Mouse (Mus musculus): ENCODE data around the gene Dock2. TPM values are rescaled to one million over a fixed set of nuclear protein-coding genes. Genes with fewer than 3 reads are reported as not detected.

The Dock2 gene
- polyA plus RNA-seq, 1 experiment from 2014 or later, result 0.72 TPM

- Histone ChIP-seq H3K4me3 (ENCODE audit: low read depth, low read length) (no peak overlapping the region), H3K9me3 (replicated peaks; ENCODE audit: control insufficient read depth, low read length, poor library complexity, severe bottlenecking) (no peaks in the 10 kb centered on the region), H3K27ac (ENCODE audit: low read length) (no peak overlapping the region), H3K4me2 (ENCODE audit: low read length) (no peak overlapping the region), H3K36me3 (ENCODE audit: control insufficient read depth, insufficient read depth, low read length) (no peaks in the 10 kb centered on the region), H3K27me3 (ENCODE audit: control insufficient read depth, insufficient read depth, low read depth, low read length) (no peaks in the 10 kb centered on the region), H3K9ac (ENCODE audit: low read depth, low read length) (no peak overlapping the region), H3K4me1 (ENCODE audit: control insufficient read depth, insufficient read depth, low read length) (no peaks in the 10 kb centered on the region)
- 35% methylated on average over 4 of the region's 4 CpGs for WGBS
- no peak for ATAC-seq
Observed at GRCm38 (mm10) chr11:34796097-34796496, 12.4 kb upstream of the Dock2 start.

DNA sequence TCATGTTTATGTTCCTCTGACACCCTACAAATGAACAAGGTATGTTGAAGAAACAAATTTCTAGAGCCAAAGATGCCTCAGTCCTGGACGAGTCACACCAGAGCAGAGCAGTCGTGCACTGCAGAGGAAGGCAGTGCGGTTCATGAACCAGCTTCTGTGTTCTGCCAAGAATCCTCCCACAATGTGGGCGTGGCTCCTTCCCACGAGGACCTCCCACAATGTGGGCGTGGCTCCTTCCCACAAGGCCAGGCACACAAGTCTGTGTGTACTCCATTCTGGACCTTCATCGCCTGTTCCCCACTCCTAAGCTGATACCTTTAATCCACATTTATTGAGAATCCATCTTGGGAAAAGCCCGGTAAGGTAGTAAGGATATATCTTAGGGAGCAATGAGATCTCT is 8.2 kb upstream of the Dock2 start:
- H3K9me3 ChIP-seq (replicated peaks; ENCODE audit: control insufficient read depth, low read length, poor library complexity, severe bottlenecking), result no peaks in the 10 kb centered on the region
- no peak for ATAC-seq
- WGBS, result 71% methylated on average over 8 of the region's 8 CpGs
- H3K4me2 ChIP-seq (ENCODE audit: low read length), result no peak overlapping the region
- H3K4me3 ChIP-seq (ENCODE audit: low read depth, low read length), result no peak overlapping the region
- no peaks in the 10 kb centered on the region for H3K27me3 ChIP-seq (ENCODE audit: control insufficient read depth, insufficient read depth, low read depth, low read length)
- H3K4me1 ChIP-seq (ENCODE audit: control insufficient read depth, insufficient read depth, low read length), result no peaks in the 10 kb centered on the region
- H3K9ac ChIP-seq (ENCODE audit: low read depth, low read length), result no peak overlapping the region
- H3K27ac ChIP-seq (ENCODE audit: low read length), result no peak overlapping the region
- no peaks in the 10 kb centered on the region for H3K36me3 ChIP-seq (ENCODE audit: control insufficient read depth, insufficient read depth, low read length)

GRCm38 (mm10) chr11:34784864-34785263 is 1.2 kb upstream of the Dock2 start:
- Histone ChIP-seq H3K4me2 (ENCODE audit: low read length) (no peak overlapping the region), H3K4me3 (ENCODE audit: low read depth, low read length) (no peak overlapping the region), H3K36me3 (ENCODE audit: control insufficient read depth, insufficient read depth, low read length) (no peaks in the 10 kb centered on the region), H3K9ac (ENCODE audit: low read depth, low read length) (no peak overlapping the region), H3K4me1 (ENCODE audit: control insufficient read depth, insufficient read depth, low read length) (no peaks in the 10 kb centered on the region), H3K27me3 (ENCODE audit: control insufficient read depth, insufficient read depth, low read depth, low read length) (no peaks in the 10 kb centered on the region), H3K9me3 (replicated peaks; ENCODE audit: control insufficient read depth, low read length, poor library complexity, severe bottlenecking) (no peaks in the 10 kb centered on the region), H3K27ac (ENCODE audit: low read length) (no peak overlapping the region)
- no peak for ATAC-seq

DNA sequence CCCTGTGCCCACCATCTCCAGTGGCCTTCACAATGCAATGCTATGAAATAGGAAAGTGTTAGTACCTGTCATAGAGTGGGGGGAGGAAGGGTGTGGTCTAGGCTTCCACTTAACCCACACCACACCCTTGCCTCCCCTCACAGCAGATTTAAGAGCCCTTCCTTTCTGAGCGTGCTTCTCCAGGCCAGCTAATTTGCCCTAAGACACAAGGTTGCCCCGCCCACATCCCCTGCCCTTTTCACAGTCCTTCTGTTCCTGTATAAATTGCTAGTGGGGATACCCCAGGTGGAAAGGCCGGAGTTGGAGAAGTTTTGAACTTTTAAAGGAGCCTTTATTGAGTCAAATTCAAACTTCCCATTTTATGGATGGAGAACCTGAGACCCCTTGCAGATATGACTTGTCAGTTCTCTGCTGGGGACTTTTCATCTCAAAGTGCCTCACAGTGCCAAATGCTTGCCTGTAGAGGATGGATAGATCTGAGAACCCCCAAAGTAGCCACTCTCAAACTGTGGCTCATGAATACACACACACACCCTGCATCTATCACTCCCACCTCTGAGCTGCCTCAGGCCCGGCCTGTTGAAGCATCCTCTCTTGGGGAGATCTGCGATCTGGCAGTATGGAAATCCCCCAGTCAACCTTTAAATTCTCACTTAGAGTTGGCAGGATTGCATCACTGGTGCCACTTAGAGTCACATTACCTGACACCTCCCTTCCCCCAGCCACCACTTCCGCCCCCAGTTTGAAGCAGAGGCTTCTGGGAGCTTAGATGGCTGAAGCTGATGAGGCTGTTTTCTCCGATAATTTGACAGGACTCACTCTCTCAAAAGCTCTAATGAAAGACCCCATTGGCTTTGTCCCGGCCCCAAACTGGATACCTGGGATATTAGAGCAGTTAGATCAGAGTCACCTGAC is 919 bp downstream of the Dock2 start:
- Histone ChIP-seq H3K4me3 (ENCODE audit: low read depth, low read length) (no peak overlapping the region), H3K4me1 (ENCODE audit: control insufficient read depth, insufficient read depth, low read length) (no peaks in the 10 kb centered on the region), H3K9ac (ENCODE audit: low read depth, low read length) (no peak overlapping the region), H3K4me2 (ENCODE audit: low read length) (no peak overlapping the region), H3K27me3 (ENCODE audit: control insufficient read depth, insufficient read depth, low read depth, low read length) (no peaks in the 10 kb centered on the region), H3K27ac (ENCODE audit: low read length) (no peak overlapping the region), H3K9me3 (replicated peaks; ENCODE audit: control insufficient read depth, low read length, poor library complexity, severe bottlenecking) (no peaks in the 10 kb centered on the region), H3K36me3 (ENCODE audit: control insufficient read depth, insufficient read depth, low read length) (no peaks in the 10 kb centered on the region)
- WGBS, result 81% methylated on average over 8 of the region's 8 CpGs
- ATAC-seq, result no peak

GRCm38 (mm10) chr11:34780786-34781185 is 2.9 kb downstream of the Dock2 start:
- ATAC-seq, result no peak

DNA sequence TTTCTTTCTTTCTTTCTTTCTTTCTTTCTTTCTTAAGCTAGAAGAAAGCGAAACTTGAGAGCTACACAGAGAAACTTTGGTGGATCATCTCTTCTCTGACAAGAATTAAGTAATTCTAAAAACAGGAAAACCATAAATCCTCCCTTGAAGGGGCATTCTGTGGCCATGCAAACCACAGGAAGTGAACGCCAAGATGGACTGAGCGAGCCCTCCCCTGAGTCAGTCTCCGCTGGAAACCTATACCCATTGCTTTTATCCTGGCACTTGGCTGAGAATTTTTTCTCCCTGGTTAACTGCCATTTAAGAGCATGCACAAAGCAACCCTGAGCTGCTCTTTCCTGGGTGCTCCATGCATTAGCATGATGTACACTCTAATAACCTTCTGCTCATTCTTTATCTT is 3.7 kb downstream of the Dock2 start:
- Histone ChIP-seq H3K4me2 (ENCODE audit: low read length) (no peak overlapping the region), H3K9me3 (replicated peaks; ENCODE audit: control insufficient read depth, low read length, poor library complexity, severe bottlenecking) (no peaks in the 10 kb centered on the region), H3K9ac (ENCODE audit: low read depth, low read length) (no peak overlapping the region), H3K27ac (ENCODE audit: low read length) (no peak overlapping the region), H3K27me3 (ENCODE audit: control insufficient read depth, insufficient read depth, low read depth, low read length) (no peaks in the 10 kb centered on the region), H3K4me1 (ENCODE audit: control insufficient read depth, insufficient read depth, low read length) (no peaks in the 10 kb centered on the region), H3K36me3 (ENCODE audit: control insufficient read depth, insufficient read depth, low read length) (no peaks in the 10 kb centered on the region), H3K4me3 (ENCODE audit: low read depth, low read length) (no peak overlapping the region)
- ATAC-seq, result no peak
- WGBS, result 89% methylated on average over 4 of the region's 4 CpGs

More at GRCm38 (mm10) chr11:34780786-34781185, 2.9 kb downstream of the Dock2 start:
- Histone ChIP-seq H3K4me3 (ENCODE audit: low read depth, low read length) (no peak overlapping the region), H3K27ac (ENCODE audit: low read length) (no peak overlapping the region), H3K4me1 (ENCODE audit: control insufficient read depth, insufficient read depth, low read length) (no peaks in the 10 kb centered on the region), H3K36me3 (ENCODE audit: control insufficient read depth, insufficient read depth, low read length) (no peaks in the 10 kb centered on the region), H3K9me3 (replicated peaks; ENCODE audit: control insufficient read depth, low read length, poor library complexity, severe bottlenecking) (no peaks in the 10 kb centered on the region), H3K9ac (ENCODE audit: low read depth, low read length) (no peak overlapping the region), H3K27me3 (ENCODE audit: control insufficient read depth, insufficient read depth, low read depth, low read length) (no peaks in the 10 kb centered on the region), H3K4me2 (ENCODE audit: low read length) (no peak overlapping the region)
- WGBS, result 82% methylated on average over 2 of the region's 2 CpGs

DNA sequence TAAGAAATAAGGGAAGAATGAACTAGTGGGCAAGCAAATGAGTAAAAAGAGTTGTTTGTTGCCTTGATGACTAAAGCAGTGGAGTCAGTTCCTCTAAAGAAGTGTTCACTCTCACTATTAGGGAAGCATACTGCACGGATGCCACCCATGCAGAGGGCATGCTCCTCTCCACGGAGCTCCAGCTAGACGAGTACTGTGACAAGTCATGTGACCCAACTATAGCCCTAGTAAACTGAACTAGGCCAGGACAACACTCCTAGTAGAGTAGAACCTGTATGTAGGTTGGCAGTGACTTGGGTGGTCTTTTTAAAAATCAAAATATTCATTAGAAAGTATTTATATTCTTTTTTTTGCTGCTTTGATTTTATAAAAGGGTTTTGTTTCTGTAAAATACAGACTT is 5.3 kb downstream of the Dock2 start:
- Histone ChIP-seq H3K9me3 (replicated peaks; ENCODE audit: control insufficient read depth, low read length, poor library complexity, severe bottlenecking) (no peaks in the 10 kb centered on the region), H3K27me3 (ENCODE audit: control insufficient read depth, insufficient read depth, low read depth, low read length) (no peaks in the 10 kb centered on the region), H3K4me1 (ENCODE audit: control insufficient read depth, insufficient read depth, low read length) (no peaks in the 10 kb centered on the region), H3K9ac (ENCODE audit: low read depth, low read length) (no peak overlapping the region), H3K27ac (ENCODE audit: low read length) (no peak overlapping the region), H3K4me2 (ENCODE audit: low read length) (no peak overlapping the region), H3K36me3 (ENCODE audit: control insufficient read depth, insufficient read depth, low read length) (no peaks in the 10 kb centered on the region), H3K4me3 (ENCODE audit: low read depth, low read length) (no peak overlapping the region)
- 87% methylated on average over 3 of the region's 3 CpGs for WGBS
- no peak for ATAC-seq

DNA sequence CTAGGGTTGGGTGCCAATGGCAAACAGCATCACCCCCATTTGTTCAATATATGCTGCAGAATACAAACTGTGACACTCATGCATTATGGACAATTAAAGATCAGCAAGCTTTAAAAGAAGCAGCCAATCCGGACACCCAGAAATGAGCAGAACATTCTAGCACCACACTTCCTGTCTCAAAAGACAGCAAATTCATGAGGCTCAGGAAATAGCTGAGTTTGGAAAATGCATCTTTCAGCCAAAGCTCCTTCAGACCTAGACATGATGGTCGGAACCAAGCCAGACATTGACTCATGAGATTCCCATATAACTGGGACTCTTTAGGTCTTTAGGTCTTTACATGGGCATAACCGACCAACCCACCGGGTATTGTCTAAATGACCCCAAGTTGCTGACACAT is 6.2 kb downstream of the Dock2 start:
- WGBS, result 86% methylated on average over 4 of the region's 4 CpGs
- Histone ChIP-seq H3K9me3 (replicated peaks; ENCODE audit: control insufficient read depth, low read length, poor library complexity, severe bottlenecking) (no peaks in the 10 kb centered on the region), H3K4me1 (ENCODE audit: control insufficient read depth, insufficient read depth, low read length) (no peaks in the 10 kb centered on the region), H3K36me3 (ENCODE audit: control insufficient read depth, insufficient read depth, low read length) (no peaks in the 10 kb centered on the region), H3K27me3 (ENCODE audit: control insufficient read depth, insufficient read depth, low read depth, low read length) (no peaks in the 10 kb centered on the region), H3K27ac (ENCODE audit: low read length) (no peak overlapping the region), H3K4me2 (ENCODE audit: low read length) (no peak overlapping the region), H3K4me3 (ENCODE audit: low read depth, low read length) (no peak overlapping the region), H3K9ac (ENCODE audit: low read depth, low read length) (no peak overlapping the region)
- ATAC-seq, result no peak

DNA sequence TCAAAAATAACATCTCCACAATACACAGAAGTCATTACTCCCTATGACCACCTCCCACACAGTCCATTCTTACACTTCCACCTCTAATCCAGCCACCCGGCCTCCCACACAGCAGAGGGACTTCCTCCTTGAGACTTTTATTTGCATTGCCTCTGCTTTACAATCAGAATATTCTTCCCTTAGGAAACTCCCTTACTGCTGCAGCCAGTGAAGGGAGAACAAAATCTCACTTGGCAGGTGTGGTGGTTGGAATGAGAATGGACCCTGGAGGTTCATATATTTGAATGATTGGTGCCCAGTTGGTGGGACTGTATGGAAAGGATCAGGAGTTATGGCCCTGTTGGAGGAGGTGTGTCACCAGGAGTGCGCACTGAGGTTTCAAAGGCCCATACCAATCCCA is 7.6 kb downstream of the Dock2 start:
- Histone ChIP-seq H3K9me3 (replicated peaks; ENCODE audit: control insufficient read depth, low read length, poor library complexity, severe bottlenecking) (no peaks in the 10 kb centered on the region), H3K27ac (ENCODE audit: low read length) (no peak overlapping the region), H3K4me2 (ENCODE audit: low read length) (no peak overlapping the region), H3K4me1 (ENCODE audit: control insufficient read depth, insufficient read depth, low read length) (no peaks in the 10 kb centered on the region), H3K27me3 (ENCODE audit: control insufficient read depth, insufficient read depth, low read depth, low read length) (no peaks in the 10 kb centered on the region), H3K4me3 (ENCODE audit: low read depth, low read length) (no peak overlapping the region), H3K36me3 (ENCODE audit: control insufficient read depth, insufficient read depth, low read length) (no peaks in the 10 kb centered on the region), H3K9ac (ENCODE audit: low read depth, low read length) (no peak overlapping the region)
- 81% methylated on average over 2 of the region's 2 CpGs for WGBS
- ATAC-seq, result no peak

Data from midbrain, embryonic 16.5 days (tissue).